Mouse (Mus musculus) thymus, adult 2 months (tissue): ENCODE results near the gene Vmn2r65. TPM values are rescaled to one million over a fixed set of nuclear protein-coding genes. Genes with fewer than 3 reads are reported as not detected.

Source experiments
- DNase-seq: peaks from one replicate; pipeline ENCODE4 v3.0.0; 2021
- H3K27ac ChIP-seq: fragments of 200-500 bp; 2 replicates; pipeline ENCODE4 v1.5.1; 2012; ENCODE audit warnings: low read length, control low read depth; ENCODE audit not compliant: control insufficient read depth, insufficient read depth
- H3K27me3 ChIP-seq: fragments of 200-500 bp; 2 replicates; pipeline ENCODE4 v1.6.1; 2012; ENCODE audit warnings: mild to moderate bottlenecking, low read length, moderate library complexity, mixed read lengths; ENCODE audit not compliant: control insufficient read depth, insufficient read depth
- H3K36me3 ChIP-seq: fragments of 200-500 bp; 2 replicates; pipeline ENCODE4 v1.6.1; 2012; ENCODE audit warnings: mild to moderate bottlenecking, low read length, moderate library complexity; ENCODE audit not compliant: control insufficient read depth, insufficient read depth
- H3K4me1 ChIP-seq: fragments of 200-500 bp; replicated peaks from 2 replicates; pipeline ENCODE4 v1.6.1; 2012; ENCODE audit warnings: low read length; ENCODE audit not compliant: control insufficient read depth, insufficient read depth
- H3K4me3 ChIP-seq: fragments of 200-500 bp; 2 replicates; pipeline ENCODE4 v1.5.1; 2012; ENCODE audit warnings: mild to moderate bottlenecking, low read length, control low read depth, moderate library complexity; ENCODE audit not compliant: control insufficient read depth, insufficient read depth
- CTCF ChIP-seq: fragments of 200-500 bp; IDR thresholded peaks from 2 replicates; pipeline ENCODE4 v1.5.1; 2012; ENCODE audit warnings: mild to moderate bottlenecking, control low read depth, low read length, moderate library complexity, borderline replicate concordance; ENCODE audit not compliant: control insufficient read depth, poor library complexity, insufficient read depth; ENCODE audit errors: extremely low read depth
- POLR2A ChIP-seq: fragments of 200-500 bp; IDR thresholded peaks from 2 replicates; pipeline ENCODE4 v1.6.1; 2012; ENCODE audit warnings: mild to moderate bottlenecking, low read length, control low read depth, moderate library complexity; ENCODE audit not compliant: control insufficient read depth, poor library complexity, insufficient read depth; ENCODE audit errors: extremely low read depth
- WGBS: fragments of 180-500 bp; shearing (Covaris S2); methylation state at CpG from one replicate; pipeline ENCODE4 v1.1.7; 2018; 5-methylcytosine and 5-hydroxymethylcytosine counted together
- polyA plus RNA-seq: library from polyadenylated mRNA; depleted of rRNA; stranded (reverse); fragments of >200 nt; gene quantifications from 2 replicates; pipeline ENCODE4 v1.2.3, GENCODE M21; 2012; rRNA removed

The Vmn2r65 gene
- polyA plus RNA-seq: not detected in 2 replicates

DNA sequence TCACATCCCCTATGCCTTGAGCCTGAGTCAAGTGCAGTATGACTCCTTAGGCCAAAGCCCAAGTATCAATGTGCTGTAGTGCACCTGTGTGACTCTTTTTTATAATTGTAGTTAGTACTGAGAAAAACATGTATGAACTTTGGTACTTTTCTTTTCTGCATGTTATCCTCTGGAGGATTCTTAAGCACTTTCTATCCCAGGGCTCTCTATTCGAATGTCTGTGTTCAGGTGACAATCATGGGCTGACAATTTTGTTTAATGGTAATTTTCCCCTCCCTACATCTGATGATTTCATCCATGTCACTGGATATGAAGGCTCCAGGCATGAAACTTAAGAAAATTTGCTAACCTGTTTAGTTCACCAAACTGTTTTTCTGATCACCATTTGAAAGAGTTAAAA is at the start of gene Vmn2r65:
TSS of gene Vmn2r65 (minus strand) at position 101 of the 400 bp plus-strand sequence.
- no peaks in the 10 kb centered on the region for H3K4me1 ChIP-seq
- H3K4me3 ChIP-seq: no peak within 1 kb of the TSS
- no peaks in the 10 kb centered on the region for H3K27me3 ChIP-seq
- TF ChIP-seq CTCF (no peak), POLR2A (no peak)
- no peaks in the 10 kb centered on the region for H3K36me3 ChIP-seq
- 56% methylated on average over 1 of the region's 1 CpGs for WGBS
- no peak for DNase-seq
- no peak within 1 kb of the TSS for H3K27ac ChIP-seq

DNA sequence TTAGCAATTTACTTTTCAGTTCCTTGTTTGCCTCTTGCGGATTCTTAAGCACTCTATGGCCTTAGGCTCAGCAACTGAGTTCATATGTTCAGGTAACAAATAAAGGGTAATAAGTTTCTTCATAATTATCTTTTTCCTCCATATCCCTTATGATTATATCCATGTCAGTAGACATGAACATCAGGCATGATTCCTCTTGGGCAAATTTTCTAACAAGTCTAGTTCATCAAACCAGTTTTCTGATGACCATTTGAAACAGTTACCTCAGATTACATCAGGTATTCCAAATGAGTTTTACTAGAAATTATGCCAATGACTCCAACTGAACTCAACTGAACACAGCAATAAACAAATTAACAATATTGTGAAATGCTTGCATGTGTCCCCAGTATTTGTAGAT is 48.3 kb upstream of the Vmn2r65 start, which contains the start of gene Vmn2r66:
TSS of gene Vmn2r66 (minus strand) at position 101 of the 400 bp plus-strand sequence.
- WGBS: 86% methylated on average over 1 of the region's 1 CpGs
- DNase-seq: no peak
- Histone ChIP-seq H3K4me1 (no peaks in the 10 kb centered on the region), H3K4me3 (no peak within 1 kb of the TSS), H3K27ac (no peak within 1 kb of the TSS), H3K36me3 (no peaks in the 10 kb centered on the region), H3K27me3 (no peaks in the 10 kb centered on the region)
- no peak for TF ChIP-seq POLR2A
- TF ChIP-seq CTCF: no peak

DNA sequence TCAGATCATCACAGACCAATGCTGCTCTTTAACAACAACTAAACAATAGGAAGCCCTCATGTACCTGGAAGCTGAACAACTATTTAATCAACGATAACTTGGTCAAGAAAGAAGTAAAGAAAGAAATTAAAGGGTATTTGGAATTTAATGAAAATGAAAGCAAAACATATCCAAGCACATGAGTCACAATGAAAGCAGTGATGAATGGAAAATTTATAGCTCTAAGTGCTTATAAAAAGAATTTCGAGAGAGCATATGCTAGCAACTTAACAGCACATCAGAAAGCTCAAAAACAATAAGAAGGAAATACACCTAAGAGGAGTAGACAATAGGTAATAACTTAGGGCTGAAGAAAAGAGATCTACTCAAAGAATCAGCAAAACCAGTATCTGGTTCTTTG is 32.8 kb upstream of the Vmn2r65 start:
- no peak for DNase-seq
- H3K4me1 ChIP-seq: no peaks in the 10 kb centered on the region
- H3K27ac ChIP-seq: no peak overlapping the region
- no peak for TF ChIP-seq POLR2A
- no peak for TF ChIP-seq CTCF
- H3K36me3 ChIP-seq: no peaks in the 10 kb centered on the region
- 71% methylated on average over 2 of the region's 2 CpGs for WGBS
- no peaks in the 10 kb centered on the region for H3K27me3 ChIP-seq
- no peak overlapping the region for H3K4me3 ChIP-seq

Other genes with a start within 250 kb of the Vmn2r65 start
- not detected in 2 replicates for gene Olfr291, start 110.6 kb downstream of the Vmn2r65 start, polyA plus RNA-seq
- gene Vmn2r66, start 48.2 kb upstream of the Vmn2r65 start, polyA plus RNA-seq: not detected in 2 replicates
- not detected in 2 replicates for gene Vmn2r67, start 191.9 kb upstream of the Vmn2r65 start, polyA plus RNA-seq